Mouse (Mus musculus) embryo, embryonic 11.5 days (tissue): Measurements from ENCODE around the gene Pbld2.

ENCODE experiments used
- DNase-seq: peaks from one replicate; pipeline ENCODE4 v3.0.0-alpha.2; 2012; ENCODE audit warnings: low read depth, low spot score

Pbld2 gene

GRCm38 (mm10) chr10:63062696-63063095 is 38.6 kb downstream of the Pbld2 start:
- DNase-seq: no peak

- DNase-seq: no peak
These were observed 39.2 kb downstream of the Pbld2 start for GRCm38 (mm10) chr10:63063365-63063764.

GRCm38 (mm10) chr10:63064516-63064915 is 40.4 kb downstream of the Pbld2 start:
- DNase-seq: no peak

GRCm38 (mm10) chr10:63065561-63065960 is 41.4 kb downstream of the Pbld2 start:
- no peak for DNase-seq

GRCm38 (mm10) chr10:63065988-63066387 is 41.9 kb downstream of the Pbld2 start:
- DNase-seq: peak; percentile 57

- DNase-seq: no peak
These were observed 62.2 kb downstream of the Pbld2 start for GRCm38 (mm10) chr10:63086304-63086703.

GRCm38 (mm10) chr10:63089103-63089757 is 65.1 kb downstream of the Pbld2 start:
- no peak for DNase-seq

GRCm38 (mm10) chr10:63089758-63090571 is 65.8 kb downstream of the Pbld2 start:
- no peak for DNase-seq

GRCm38 (mm10) chr10:63091915-63092314 is 67.8 kb downstream of the Pbld2 start:
- DNase-seq: no peak

GRCm38 (mm10) chr10:63092616-63093550 is 68.8 kb downstream of the Pbld2 start:
- DNase-seq: no peak

- DNase-seq: no peak
These were observed 72.6 kb downstream of the Pbld2 start for GRCm38 (mm10) chr10:63096757-63097156.

GRCm38 (mm10) chr10:63098191-63098590 is 74.1 kb downstream of the Pbld2 start:
- no peak for DNase-seq

GRCm38 (mm10) chr10:63099521-63099920 is 75.4 kb downstream of the Pbld2 start, which contains the start of gene Atoh7:
Gene Atoh7, plus strand, starts transcription at chr10:63099651.
- DNase-seq: no peak

- DNase-seq: no peak
These were observed 75.9 kb downstream of the Pbld2 start for GRCm38 (mm10) chr10:63099941-63100562.

GRCm38 (mm10) chr10:63100657-63101056 is 76.5 kb downstream of the Pbld2 start:
- DNase-seq: no peak
